Mouse (Mus musculus): ENCODE results near the gene Chrdl2.

The Chrdl2 gene

DNA sequence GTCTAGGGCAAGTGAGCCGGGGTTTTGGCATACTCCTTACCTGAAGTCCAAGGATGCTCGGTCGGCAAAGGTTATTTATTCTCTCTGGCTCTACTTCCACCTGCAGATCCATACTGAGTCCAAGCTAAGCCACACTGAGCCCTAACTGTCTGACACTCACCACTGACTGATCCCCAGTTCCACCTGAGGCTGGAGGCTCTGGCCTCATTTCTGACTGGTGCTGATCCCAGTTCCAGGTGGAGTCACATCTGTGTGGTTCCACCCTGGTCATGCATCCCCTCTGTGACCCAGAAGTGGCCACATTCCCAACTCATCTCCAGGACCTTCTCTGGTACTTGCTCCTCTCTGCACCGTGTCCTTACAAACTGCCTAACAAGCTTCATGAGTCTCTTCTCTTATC lies 2.8 kb downstream of the Chrdl2 start:
- no peak for DNase-seq (ENCODE audit: low read depth, low spot score)
- Histone ChIP-seq H3K27me3 (ENCODE audit: control insufficient read depth, insufficient read depth, low read length, poor library complexity, severe bottlenecking) (no peaks in the 10 kb centered on the region), H3K36me3 (ENCODE audit: control insufficient read depth, insufficient read depth, low read length, poor library complexity, severe bottlenecking) (no peaks in the 10 kb centered on the region)

- H3K36me3 ChIP-seq (ENCODE audit: control insufficient read depth, insufficient read depth, low read length, poor library complexity, severe bottlenecking) = no peaks in the 10 kb centered on the region
- H3K27me3 ChIP-seq (ENCODE audit: control insufficient read depth, insufficient read depth, low read length, poor library complexity, severe bottlenecking) = no peaks in the 10 kb centered on the region
- peak; percentile 70 for DNase-seq (ENCODE audit: low read depth, low spot score)
Measured at GRCm38 (mm10) chr7:100009640-100010039, 3.7 kb downstream of the Chrdl2 start.

DNA sequence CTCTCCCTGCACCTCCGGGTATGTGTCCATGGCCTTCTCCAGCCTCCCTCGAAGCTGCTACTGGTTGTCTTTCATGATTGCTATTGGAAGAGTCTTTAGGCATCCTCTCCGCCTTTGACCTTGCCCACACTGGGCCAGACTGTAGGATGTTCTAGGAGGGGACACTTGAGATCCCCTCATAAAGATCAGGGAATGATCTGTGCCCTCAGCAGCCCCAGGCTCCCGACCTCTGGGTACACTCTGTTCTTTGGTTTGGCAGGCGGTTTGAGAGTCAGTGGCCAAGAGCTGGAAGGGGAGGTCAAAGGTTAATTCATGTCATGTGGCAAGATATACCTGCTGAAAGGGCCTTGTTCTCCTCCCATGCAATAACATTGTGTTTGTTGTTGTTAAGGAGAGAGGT lies 4.7 kb downstream of the Chrdl2 start:
- Histone ChIP-seq H3K27me3 (ENCODE audit: control insufficient read depth, insufficient read depth, low read length, poor library complexity, severe bottlenecking) (no peaks in the 10 kb centered on the region), H3K36me3 (ENCODE audit: control insufficient read depth, insufficient read depth, low read length, poor library complexity, severe bottlenecking) (no peaks in the 10 kb centered on the region)
- DNase-seq (ENCODE audit: low read depth, low spot score) = no peak

GRCm38 (mm10) chr7:100012085-100012484 lies 6.1 kb downstream of the Chrdl2 start:
- Histone ChIP-seq H3K36me3 (ENCODE audit: control insufficient read depth, insufficient read depth, low read length, poor library complexity, severe bottlenecking) (no peaks in the 10 kb centered on the region), H3K27me3 (ENCODE audit: control insufficient read depth, insufficient read depth, low read length, poor library complexity, severe bottlenecking) (no peaks in the 10 kb centered on the region)
- DNase-seq (ENCODE audit: low read depth, low spot score) = no peak

DNA sequence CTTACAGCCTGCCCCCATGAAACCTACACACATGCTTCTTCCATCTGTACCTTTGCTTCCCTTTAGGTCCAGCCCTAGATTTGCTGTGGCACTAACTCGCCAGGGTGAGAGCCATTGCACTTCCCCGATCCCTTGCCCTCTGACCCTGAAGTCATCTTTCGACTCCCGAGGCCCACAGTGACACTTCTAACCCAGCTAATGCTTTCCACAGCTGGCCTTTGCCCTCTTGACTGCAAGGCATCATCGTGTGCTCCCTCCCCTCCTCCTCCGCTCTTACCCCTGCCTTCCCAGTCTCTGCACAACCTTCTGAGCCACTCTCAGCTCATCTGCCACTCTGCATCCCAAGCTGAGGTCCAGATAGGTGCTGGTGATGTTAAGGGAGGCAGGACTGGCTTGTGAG lies 6.5 kb downstream of the Chrdl2 start:
- DNase-seq (ENCODE audit: low read depth, low spot score) = no peak
- H3K36me3 ChIP-seq (ENCODE audit: control insufficient read depth, insufficient read depth, low read length, poor library complexity, severe bottlenecking) = no peaks in the 10 kb centered on the region
- no peaks in the 10 kb centered on the region for H3K27me3 ChIP-seq (ENCODE audit: control insufficient read depth, insufficient read depth, low read length, poor library complexity, severe bottlenecking)

DNA sequence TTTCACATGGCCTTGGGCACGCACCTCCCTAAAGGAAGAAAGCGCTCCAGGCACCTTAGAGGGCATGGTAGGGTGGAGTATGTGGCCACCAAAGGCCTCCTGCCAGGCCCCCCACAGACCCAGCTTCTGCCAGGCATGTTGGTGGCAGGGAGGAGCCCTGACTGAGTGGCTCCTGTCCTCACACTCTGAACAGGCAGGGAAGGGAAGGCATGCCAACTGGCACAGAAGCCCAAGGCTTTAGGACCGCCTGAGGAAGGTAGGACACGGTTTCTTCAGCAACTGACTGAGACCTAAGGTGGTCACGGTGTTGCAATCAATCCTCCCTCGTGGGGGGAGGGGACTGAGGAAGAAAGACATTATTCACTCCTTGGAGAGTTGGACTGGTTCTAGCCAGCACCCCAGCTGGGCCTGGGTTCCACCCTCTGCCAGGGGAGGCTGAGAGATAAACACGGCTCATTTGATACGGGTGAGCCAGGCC lies 8.2 kb downstream of the Chrdl2 start:
- DNase-seq (ENCODE audit: low read depth, low spot score) = no peak
- Histone ChIP-seq H3K27me3 (ENCODE audit: control insufficient read depth, insufficient read depth, low read length, poor library complexity, severe bottlenecking) (no peaks in the 10 kb centered on the region), H3K36me3 (ENCODE audit: control insufficient read depth, insufficient read depth, low read length, poor library complexity, severe bottlenecking) (no peaks in the 10 kb centered on the region)

GRCm38 (mm10) chr7:100017056-100017455 lies 11.1 kb downstream of the Chrdl2 start:
- no peak for DNase-seq (ENCODE audit: low read depth, low spot score)
- no peaks in the 10 kb centered on the region for H3K36me3 ChIP-seq (ENCODE audit: control insufficient read depth, insufficient read depth, low read length, poor library complexity, severe bottlenecking)
- no peaks in the 10 kb centered on the region for H3K27me3 ChIP-seq (ENCODE audit: control insufficient read depth, insufficient read depth, low read length, poor library complexity, severe bottlenecking)

GRCm38 (mm10) chr7:100027353-100027752 lies 21.4 kb downstream of the Chrdl2 start:
- no peaks in the 10 kb centered on the region for H3K36me3 ChIP-seq (ENCODE audit: control insufficient read depth, insufficient read depth, low read length, poor library complexity, severe bottlenecking)
- no peaks in the 10 kb centered on the region for H3K27me3 ChIP-seq (ENCODE audit: control insufficient read depth, insufficient read depth, low read length, poor library complexity, severe bottlenecking)
- no peak for DNase-seq (ENCODE audit: low read depth, low spot score)

- Histone ChIP-seq H3K27me3 (ENCODE audit: control insufficient read depth, insufficient read depth, low read length, poor library complexity, severe bottlenecking) (no peaks in the 10 kb centered on the region), H3K36me3 (ENCODE audit: control insufficient read depth, insufficient read depth, low read length, poor library complexity, severe bottlenecking) (no peaks in the 10 kb centered on the region)
- DNase-seq (ENCODE audit: low read depth, low spot score) = peak; percentile 30
Measured at GRCm38 (mm10) chr7:100029307-100029706, 23.3 kb downstream of the Chrdl2 start.

DNA sequence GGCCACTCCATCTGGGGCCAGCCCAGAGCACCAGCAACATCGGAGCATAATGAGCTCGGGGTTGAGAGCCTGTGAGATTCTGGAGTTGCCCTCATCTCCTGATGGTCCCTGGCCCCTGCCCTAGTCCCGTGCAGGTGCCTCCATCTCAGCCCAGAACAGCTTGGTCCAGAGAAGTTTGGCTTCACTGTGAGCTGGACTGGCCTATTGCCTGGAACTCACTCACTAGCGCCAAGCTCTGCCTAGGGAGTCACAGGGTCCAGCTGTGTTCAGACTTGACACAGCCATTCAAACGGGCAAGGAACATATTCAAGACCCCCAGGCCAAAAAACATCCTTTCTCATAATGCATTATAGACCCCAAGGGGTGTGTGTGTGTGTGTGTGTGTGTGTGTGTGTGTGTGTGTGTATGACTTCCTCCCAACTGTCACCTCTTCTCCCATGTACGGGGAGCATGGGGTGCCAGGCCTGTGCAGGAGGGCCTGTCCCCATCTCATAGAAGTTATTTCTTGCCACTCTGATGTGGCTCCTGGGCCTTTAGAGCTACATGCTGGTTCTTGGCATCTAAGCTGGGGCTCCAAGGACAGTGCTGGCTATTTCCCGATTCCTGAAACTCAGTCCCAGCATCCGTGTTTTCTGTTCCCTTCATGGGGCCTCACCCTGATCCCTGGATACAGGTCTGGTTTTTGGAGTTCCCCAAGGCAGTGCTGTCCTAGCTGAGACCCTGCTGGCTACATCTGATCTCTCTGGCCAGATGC lies 25.2 kb downstream of the Chrdl2 start:
- Histone ChIP-seq H3K27me3 (ENCODE audit: control insufficient read depth, insufficient read depth, low read length, poor library complexity, severe bottlenecking) (no peaks in the 10 kb centered on the region), H3K36me3 (ENCODE audit: control insufficient read depth, insufficient read depth, low read length, poor library complexity, severe bottlenecking) (no peaks in the 10 kb centered on the region)
- DNase-seq (ENCODE audit: low read depth, low spot score) = no peak

DNA sequence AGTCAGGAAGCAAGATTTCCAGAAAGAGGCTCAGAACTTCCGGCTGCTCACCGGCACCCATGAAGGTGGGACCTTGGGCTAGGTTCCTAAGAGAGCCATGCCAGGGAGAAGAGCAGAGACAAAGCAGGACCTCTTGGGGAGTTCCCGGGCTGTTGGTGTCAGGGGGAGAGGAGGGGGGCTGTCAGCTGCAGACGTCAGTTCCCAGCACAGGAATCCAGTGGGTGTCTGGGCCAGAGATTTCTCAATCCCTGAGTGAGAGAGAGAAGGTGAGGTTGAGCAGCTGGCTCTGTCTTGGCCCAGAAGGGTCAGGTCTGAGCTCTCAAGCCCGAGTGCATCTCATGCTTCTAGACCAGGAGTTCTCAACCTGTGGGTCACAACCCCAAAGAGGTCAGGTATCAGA lies 27.7 kb downstream of the Chrdl2 start:
- no peaks in the 10 kb centered on the region for H3K27me3 ChIP-seq (ENCODE audit: control insufficient read depth, insufficient read depth, low read length, poor library complexity, severe bottlenecking)
- no peaks in the 10 kb centered on the region for H3K36me3 ChIP-seq (ENCODE audit: control insufficient read depth, insufficient read depth, low read length, poor library complexity, severe bottlenecking)
- no peak for DNase-seq (ENCODE audit: low read depth, low spot score)

DNA sequence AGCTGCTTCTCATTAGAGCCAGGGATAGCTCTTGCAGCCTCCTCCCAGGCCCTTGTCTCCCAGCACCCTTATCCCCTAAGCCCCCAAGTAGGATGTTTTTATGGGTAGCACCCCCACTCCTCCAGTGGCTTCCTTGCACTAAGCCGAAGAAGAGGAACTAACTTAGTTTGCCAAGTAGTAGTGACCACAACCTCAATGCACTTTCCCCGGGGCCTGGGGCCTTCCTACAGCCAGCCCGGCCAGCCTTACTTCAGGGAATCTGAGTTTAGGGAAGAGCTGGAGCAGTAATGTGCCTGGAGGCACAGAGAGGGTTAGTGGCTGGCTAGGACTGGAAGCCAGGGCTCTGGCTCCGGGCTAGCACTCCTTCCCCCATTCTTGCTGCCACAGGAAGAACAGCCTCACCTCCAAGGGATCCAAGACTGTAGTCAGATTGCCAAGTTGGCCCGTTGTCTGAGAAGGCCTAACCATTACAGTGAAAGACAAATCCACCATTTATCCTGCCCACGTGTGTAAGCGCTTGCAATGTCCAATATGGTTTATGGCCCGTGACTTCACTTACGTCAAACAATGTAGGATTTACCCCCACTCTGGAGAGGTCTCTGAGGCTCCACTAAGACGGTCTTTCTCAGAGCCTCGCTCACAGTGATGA lies 29.0 kb downstream of the Chrdl2 start:
- no peak for DNase-seq (ENCODE audit: low read depth, low spot score)
- H3K36me3 ChIP-seq (ENCODE audit: control insufficient read depth, insufficient read depth, low read length, poor library complexity, severe bottlenecking) = no peaks in the 10 kb centered on the region

DNA sequence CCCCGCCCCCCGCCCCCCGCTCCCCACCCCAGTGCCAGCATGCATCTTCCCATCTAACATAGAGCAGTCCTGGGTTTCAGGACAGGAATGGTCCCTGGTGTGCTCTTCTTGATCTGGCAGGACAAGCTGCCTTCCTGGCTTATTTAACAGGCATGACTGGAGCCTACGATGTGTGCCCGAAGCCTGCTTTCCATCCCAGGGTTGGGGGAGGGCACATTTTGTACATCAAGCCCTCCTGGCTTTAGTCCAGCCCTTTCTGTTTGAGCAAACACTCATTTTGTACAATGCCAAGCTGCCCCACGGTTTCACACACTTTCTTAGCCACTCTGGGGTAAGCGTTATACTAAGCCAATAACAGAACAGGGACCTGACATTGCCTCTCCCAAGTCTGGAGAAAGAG lies 30.1 kb downstream of the Chrdl2 start:
- no peaks in the 10 kb centered on the region for H3K27me3 ChIP-seq (ENCODE audit: control insufficient read depth, insufficient read depth, low read length, poor library complexity, severe bottlenecking)

More for the DNA sequence above, 29.0 kb downstream of the Chrdl2 start:
- H3K27me3 ChIP-seq (ENCODE audit: control insufficient read depth, insufficient read depth, low read length, poor library complexity, severe bottlenecking) = no peaks in the 10 kb centered on the region

DNA sequence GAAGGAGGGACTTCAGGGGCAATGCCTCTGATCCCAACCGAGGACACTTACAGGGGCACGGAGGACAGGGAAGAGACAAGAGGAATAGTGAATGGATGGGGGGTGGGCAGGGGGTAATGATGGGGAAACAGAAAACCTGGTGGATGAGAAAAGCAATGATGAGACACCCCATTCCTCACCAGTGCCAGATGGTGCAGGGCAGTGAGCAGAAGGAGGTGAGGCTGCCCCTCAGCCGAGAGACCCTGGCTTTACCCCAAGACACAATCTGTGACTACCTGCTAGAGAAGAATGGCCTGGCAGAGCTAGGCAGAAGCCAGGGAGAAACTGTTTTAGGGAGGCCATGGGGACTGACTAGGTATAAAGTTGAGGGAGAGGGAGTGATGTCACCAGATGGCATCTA lies 30.5 kb downstream of the Chrdl2 start:
- no peaks in the 10 kb centered on the region for H3K27me3 ChIP-seq (ENCODE audit: control insufficient read depth, insufficient read depth, low read length, poor library complexity, severe bottlenecking)
- no peaks in the 10 kb centered on the region for H3K36me3 ChIP-seq (ENCODE audit: control insufficient read depth, insufficient read depth, low read length, poor library complexity, severe bottlenecking)
- no peak for DNase-seq (ENCODE audit: low read depth, low spot score)

More for the DNA sequence above, 30.1 kb downstream of the Chrdl2 start:
- H3K36me3 ChIP-seq (ENCODE audit: control insufficient read depth, insufficient read depth, low read length, poor library complexity, severe bottlenecking) = no peaks in the 10 kb centered on the region
- no peak for DNase-seq (ENCODE audit: low read depth, low spot score)

GRCm38 (mm10) chr7:100042120-100042519 lies 36.1 kb downstream of the Chrdl2 start:
- no peaks in the 10 kb centered on the region for H3K27me3 ChIP-seq (ENCODE audit: control insufficient read depth, insufficient read depth, low read length, poor library complexity, severe bottlenecking)
- no peaks in the 10 kb centered on the region for H3K36me3 ChIP-seq (ENCODE audit: control insufficient read depth, insufficient read depth, low read length, poor library complexity, severe bottlenecking)
- DNase-seq (ENCODE audit: low read depth, low spot score) = no peak
